16 mouse cellular contexts compared by ENCODE assay signal in the genomic region with DNA sequence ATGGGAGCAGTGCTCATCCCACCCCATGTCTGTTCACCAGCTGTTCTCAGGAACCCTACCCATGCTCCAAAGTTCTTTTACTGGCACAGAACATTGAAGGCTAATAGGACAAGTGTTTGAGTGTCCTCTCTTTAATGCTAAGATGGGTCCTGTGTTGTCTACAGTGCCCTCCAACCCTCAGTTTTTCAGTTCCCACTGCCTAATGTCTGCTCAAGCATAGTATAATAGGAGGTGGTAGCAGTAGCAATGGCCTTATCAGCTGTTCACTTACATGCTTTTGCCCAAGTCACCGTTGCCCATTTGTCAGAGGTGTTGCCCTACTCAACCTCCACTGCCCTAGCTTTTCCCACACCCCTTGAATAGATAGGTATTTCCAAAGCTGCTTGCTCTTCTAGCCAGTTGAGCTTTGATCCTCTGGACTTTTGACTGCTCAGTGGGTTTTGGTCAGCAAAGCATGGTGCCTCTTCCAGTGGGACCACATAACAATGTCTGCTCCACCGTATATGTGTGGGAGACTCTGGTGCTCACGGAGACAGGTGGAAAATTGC.
"Had no signal": no experiment of that assay in that cellular context is flagged by ENCODE, and none has a peak within 500 bp of the region (broad histone marks: within the 10 kb centered on the region; RNA-seq: fewer than 3 reads in every experiment).

No protein-coding gene starts in this region.

- H3K9ac ChIP-seq: liver, embryonic 15.5 days; lung, embryonic 14.5 days; midbrain, embryonic 13.5 days; midbrain, embryonic 15.5 days; neural tube, embryonic 12.5 days; stomach, embryonic 15.5 days had no signal

- H3K27me3 ChIP-seq: liver, embryonic 15.5 days; midbrain, embryonic 13.5 days; midbrain, embryonic 15.5 days; neural tube, embryonic 12.5 days; stomach, embryonic 15.5 days had no signal

- H3K4me2 ChIP-seq: liver, embryonic 15.5 days; lung, embryonic 14.5 days; midbrain, embryonic 11.5 days; midbrain, embryonic 13.5 days; midbrain, embryonic 15.5 days; neural tube, embryonic 12.5 days; stomach, embryonic 15.5 days had no signal

- DNase-seq: lung, adult 18-20 months; lung, embryonic 14.5 days; lung, postnatal 10 days; lung, postnatal 4 days; right cerebral cortex, postnatal 14 days; spleen, adult 18-20 months; thymus, adult 2 months; thymus, postnatal 25 days; thymus, postnatal 4 days had no signal

- H3K4me1 ChIP-seq: midbrain, embryonic 13.5 days; midbrain, embryonic 15.5 days; neural tube, embryonic 12.5 days; stomach, embryonic 15.5 days had no signal

- H3K27ac ChIP-seq: liver, embryonic 15.5 days; midbrain, embryonic 13.5 days; midbrain, embryonic 15.5 days; neural tube, embryonic 12.5 days; stomach, embryonic 15.5 days; stomach, postnatal 0 days had no signal

- H3K9me3 ChIP-seq: liver, embryonic 15.5 days; midbrain, embryonic 13.5 days; midbrain, embryonic 15.5 days; neural tube, embryonic 12.5 days; stomach, embryonic 15.5 days had no signal

- H3K4me3 ChIP-seq: liver, embryonic 15.5 days; midbrain, embryonic 13.5 days; midbrain, embryonic 15.5 days; neural tube, embryonic 12.5 days; stomach, embryonic 15.5 days had no signal

- ATAC-seq: midbrain, embryonic 13.5 days; midbrain, embryonic 15.5 days had no signal
